Mouse (Mus musculus) liver, embryonic 16.5 days (tissue): ENCODE data around the gene Ebf1. TPM values are rescaled to one million over a fixed set of nuclear protein-coding genes. Genes with fewer than 3 reads are reported as not detected.

ENCODE experiments used
- ATAC-seq: fragments of 200-750 bp; cut with Nextera tagmentation; 2 replicates; pipeline ENCODE4 v1.8.0; 2017; ENCODE audit warnings: low read depth, mild to moderate bottlenecking, moderate number of reproducible peaks, moderate library complexity
- H3K27ac ChIP-seq: fragments of 300-500 bp; sonication (generic); 2 replicates; pipeline ENCODE4 v1.5.1; 2014; ENCODE audit warnings: mild to moderate bottlenecking, low read length
- H3K27me3 ChIP-seq: fragments of 300-500 bp; sonication (generic); 2 replicates; pipeline ENCODE4 v1.6.1; 2014; ENCODE audit warnings: low read depth, low read length, mixed read lengths; ENCODE audit not compliant: control insufficient read depth, insufficient read depth
- H3K36me3 ChIP-seq: fragments of 300-500 bp; sonication (generic); 2 replicates; pipeline ENCODE4 v1.6.1; 2014; ENCODE audit warnings: mild to moderate bottlenecking; ENCODE audit not compliant: control insufficient read depth, insufficient read depth
- H3K4me1 ChIP-seq: fragments of 300-500 bp; sonication (generic); 2 replicates; pipeline ENCODE4 v1.6.1; 2014; ENCODE audit warnings: low read depth, low read length, mixed read lengths; ENCODE audit not compliant: control insufficient read depth
- H3K4me2 ChIP-seq: fragments of 300-500 bp; sonication (generic); 2 replicates; pipeline ENCODE4 v1.6.1; 2014; ENCODE audit warnings: low read depth, low read length, mixed read lengths
- H3K4me3 ChIP-seq: fragments of 300-500 bp; sonication (generic); 2 replicates; pipeline ENCODE4 v1.5.1; 2014; ENCODE audit warnings: low read depth, mild to moderate bottlenecking, low read length
- H3K9ac ChIP-seq: fragments of 300-500 bp; sonication (generic); 2 replicates; pipeline ENCODE4 v1.6.1; 2014; ENCODE audit warnings: low read depth, low read length
- H3K9me3 ChIP-seq: fragments of 300-500 bp; sonication (generic); replicated peaks from 2 replicates; pipeline ENCODE4 v1.6.1; 2016; ENCODE audit warnings: low read length; ENCODE audit not compliant: control insufficient read depth
- WGBS: fragments of 180-500 bp; shearing (Covaris S2); extraction: QIAGEN DNeasy Blood & Tissue Kit; methylation state at CpG from one replicate; pipeline ENCODE4 v1.1.7; 2014; ENCODE audit not compliant: insufficient replicate concordance; 5-methylcytosine and 5-hydroxymethylcytosine counted together
- polyA plus RNA-seq: library from polyadenylated mRNA; unstranded; fragments of >200 nt; fragmentation: Nextera tagmentation; extraction: Ambion mirVana; gene quantifications from 2 replicates; pipeline ENCODE4 v1.2.1, GENCODE M21; 2015

The Ebf1 gene
- polyA plus RNA-seq, 1 experiment from 2014 or later: 2.8 TPM

- Histone ChIP-seq H3K27ac (no peak overlapping the region), H3K4me2 (no peak overlapping the region), H3K4me1 (no peaks in the 10 kb centered on the region), H3K9me3 (no peaks in the 10 kb centered on the region), H3K36me3 (no peaks in the 10 kb centered on the region), H3K4me3 (no peak overlapping the region), H3K9ac (no peak overlapping the region), H3K27me3 (no peaks in the 10 kb centered on the region)
- no peak for ATAC-seq
- WGBS: 72% methylated on average over 11 of the region's 11 CpGs
Measured at GRCm38 (mm10) chr11:45007311-45007710, 390.2 kb downstream of the Ebf1 start.

DNA sequence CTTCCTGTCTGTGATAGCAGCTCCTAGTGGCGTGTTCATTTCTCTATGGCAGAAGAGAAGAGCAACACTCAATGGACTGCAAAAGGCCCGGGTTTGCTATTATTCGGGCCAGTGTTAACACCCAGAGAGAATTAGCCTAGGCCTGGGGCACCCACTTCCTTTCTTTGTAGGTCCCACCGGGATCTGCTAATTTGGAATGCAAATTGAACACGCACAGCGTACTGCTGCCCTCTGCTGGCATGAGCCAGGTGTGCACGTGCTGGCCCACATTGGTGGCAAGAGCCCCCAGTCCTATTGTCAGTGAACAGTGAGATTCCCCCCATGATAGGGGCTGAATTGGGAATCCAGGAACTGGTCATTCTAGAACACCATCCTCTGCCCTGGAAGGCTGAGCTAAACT, 391.0 kb downstream of the Ebf1 start:
- Histone ChIP-seq H3K4me1 (no peaks in the 10 kb centered on the region), H3K4me3 (no peak overlapping the region), H3K9ac (no peak overlapping the region), H3K27me3 (no peaks in the 10 kb centered on the region), H3K4me2 (peak overlapping the region; percentile 40; the same call in 1 of the 2 replicates), H3K27ac (no peak overlapping the region), H3K36me3 (no peaks in the 10 kb centered on the region), H3K9me3 (no peaks in the 10 kb centered on the region)
- WGBS: 2% methylated on average over 7 of the region's 7 CpGs
- ATAC-seq: no peak

GRCm38 (mm10) chr11:45008760-45009159, 391.6 kb downstream of the Ebf1 start:
- H3K36me3 ChIP-seq: no peaks in the 10 kb centered on the region
- no peak for ATAC-seq
- H3K4me1 ChIP-seq: no peaks in the 10 kb centered on the region
- no peak overlapping the region for H3K9ac ChIP-seq
- no peak overlapping the region for H3K4me3 ChIP-seq
- H3K9me3 ChIP-seq: no peaks in the 10 kb centered on the region
- no peaks in the 10 kb centered on the region for H3K27me3 ChIP-seq
- no peak overlapping the region for H3K27ac ChIP-seq
- H3K4me2 ChIP-seq: no peak overlapping the region
- 66% methylated on average over 5 of the region's 5 CpGs for WGBS

- no peak overlapping the region for H3K27ac ChIP-seq
- H3K9ac ChIP-seq: no peak overlapping the region
- no peak overlapping the region for H3K4me2 ChIP-seq
- H3K4me1 ChIP-seq: no peaks in the 10 kb centered on the region
- WGBS: 61% methylated on average over 1 of the region's 1 CpGs
- ATAC-seq: no peak
- no peaks in the 10 kb centered on the region for H3K27me3 ChIP-seq
- H3K36me3 ChIP-seq: no peaks in the 10 kb centered on the region
- H3K9me3 ChIP-seq: no peaks in the 10 kb centered on the region
- H3K4me3 ChIP-seq: no peak overlapping the region
Measured at GRCm38 (mm10) chr11:45012081-45012480, 395.0 kb downstream of the Ebf1 start.

- WGBS: 49% methylated on average over 3 of the region's 3 CpGs
- ATAC-seq: no peak
- Histone ChIP-seq H3K4me3 (no peak overlapping the region), H3K4me2 (no peak overlapping the region), H3K9me3 (no peaks in the 10 kb centered on the region), H3K4me1 (no peaks in the 10 kb centered on the region), H3K36me3 (no peaks in the 10 kb centered on the region), H3K9ac (no peak overlapping the region), H3K27ac (no peak overlapping the region), H3K27me3 (no peaks in the 10 kb centered on the region)
Measured at GRCm38 (mm10) chr11:45017493-45017892, 400.4 kb downstream of the Ebf1 start.

- no peak overlapping the region for H3K4me2 ChIP-seq
- H3K9me3 ChIP-seq: no peaks in the 10 kb centered on the region
- H3K27me3 ChIP-seq: no peaks in the 10 kb centered on the region
- 59% methylated on average over 5 of the region's 5 CpGs for WGBS
- H3K27ac ChIP-seq: no peak overlapping the region
- no peak overlapping the region for H3K9ac ChIP-seq
- H3K36me3 ChIP-seq: no peaks in the 10 kb centered on the region
- H3K4me3 ChIP-seq: no peak overlapping the region
- no peak for ATAC-seq
- H3K4me1 ChIP-seq: no peaks in the 10 kb centered on the region
Measured at GRCm38 (mm10) chr11:45026012-45026411, 408.9 kb downstream of the Ebf1 start.

GRCm38 (mm10) chr11:45026674-45027073, 409.6 kb downstream of the Ebf1 start:
- Histone ChIP-seq H3K9ac (no peak overlapping the region), H3K27me3 (no peaks in the 10 kb centered on the region), H3K9me3 (no peaks in the 10 kb centered on the region), H3K36me3 (no peaks in the 10 kb centered on the region), H3K4me1 (no peaks in the 10 kb centered on the region), H3K4me2 (no peak overlapping the region), H3K4me3 (no peak overlapping the region), H3K27ac (no peak overlapping the region)
- 27% methylated on average over 11 of the region's 11 CpGs for WGBS
- no peak for ATAC-seq

GRCm38 (mm10) chr11:45027076-45027475, 410.0 kb downstream of the Ebf1 start:
- Histone ChIP-seq H3K4me2 (no peak overlapping the region), H3K27ac (no peak overlapping the region), H3K4me3 (no peak overlapping the region), H3K9ac (no peak overlapping the region), H3K9me3 (no peaks in the 10 kb centered on the region), H3K27me3 (no peaks in the 10 kb centered on the region), H3K36me3 (no peaks in the 10 kb centered on the region), H3K4me1 (no peaks in the 10 kb centered on the region)
- WGBS: 33% methylated on average over 7 of the region's 7 CpGs
- no peak for ATAC-seq

- WGBS: 67% methylated on average over 7 of the region's 7 CpGs
- no peaks in the 10 kb centered on the region for H3K27me3 ChIP-seq
- H3K27ac ChIP-seq: no peak overlapping the region
- no peaks in the 10 kb centered on the region for H3K4me1 ChIP-seq
- H3K9ac ChIP-seq: no peak overlapping the region
- ATAC-seq: no peak
- H3K9me3 ChIP-seq: no peaks in the 10 kb centered on the region
- no peak overlapping the region for H3K4me2 ChIP-seq
- no peaks in the 10 kb centered on the region for H3K36me3 ChIP-seq
- H3K4me3 ChIP-seq: no peak overlapping the region
Measured at GRCm38 (mm10) chr11:45055744-45056610, 438.9 kb downstream of the Ebf1 start.
